Mouse (Mus musculus) embryonic facial prominence, embryonic 14.5 days (tissue): ENCODE measurements around the gene Dync1i1. TPM values are rescaled to one million over a fixed set of nuclear protein-coding genes. Genes with fewer than 3 reads are reported as not detected.

Source experiments
- ATAC-seq: fragments of 200-750 bp; cut with Nextera tagmentation; 2 replicates; pipeline ENCODE4 v1.8.0; 2017; ENCODE audit warnings: low read depth, moderate number of reproducible peaks, moderate TSS enrichment
- DNase-seq: peaks from one replicate; pipeline ENCODE4 v3.0.0-alpha.2; 2015; ENCODE audit warnings: low spot score
- H3K27ac ChIP-seq: fragments of 300-500 bp; sonication (generic); replicated peaks from 2 replicates; pipeline ENCODE4 v1.5.1; 2014; ENCODE audit warnings: low read depth, mild to moderate bottlenecking, low read length, moderate library complexity
- H3K27me3 ChIP-seq: fragments of 300-500 bp; sonication (generic); replicated peaks from 2 replicates; pipeline ENCODE4 v1.6.1; 2014; ENCODE audit warnings: low read length; ENCODE audit not compliant: control insufficient read depth, insufficient read depth
- H3K36me3 ChIP-seq: fragments of 300-500 bp; sonication (generic); 2 replicates; pipeline ENCODE4 v1.6.1; 2014; ENCODE audit warnings: low read length, mixed read lengths; ENCODE audit not compliant: control insufficient read depth, insufficient read depth
- H3K4me1 ChIP-seq: fragments of 300-500 bp; sonication (generic); 2 replicates; pipeline ENCODE4 v1.6.1; 2014; ENCODE audit warnings: antibody characterized with exemption, low read length; ENCODE audit not compliant: control insufficient read depth, insufficient read depth
- H3K4me2 ChIP-seq: fragments of 300-500 bp; sonication (generic); 2 replicates; pipeline ENCODE4 v1.6.1; 2014; ENCODE audit warnings: low read depth, mild to moderate bottlenecking, low read length, moderate library complexity, mixed read lengths
- H3K4me3 ChIP-seq: fragments of 300-500 bp; sonication (generic); 2 replicates; pipeline ENCODE4 v1.5.1; 2014; ENCODE audit warnings: low read depth, mild to moderate bottlenecking, low read length
- H3K9ac ChIP-seq: fragments of 300-500 bp; sonication (generic); 2 replicates; pipeline ENCODE4 v1.6.1; 2014; ENCODE audit warnings: low read depth, mild to moderate bottlenecking, low read length, moderate library complexity, mixed read lengths
- H3K9me3 ChIP-seq: fragments of 300-500 bp; sonication (generic); 2 replicates; pipeline ENCODE4 v1.6.1; 2016; ENCODE audit warnings: low read length; ENCODE audit not compliant: control insufficient read depth
- WGBS: fragments of 180-500 bp; shearing (Covaris S2); extraction: QIAGEN DNeasy Blood & Tissue Kit; methylation state at CpG from one replicate; pipeline ENCODE4 v1.1.7; 2014; 5-methylcytosine and 5-hydroxymethylcytosine counted together
- polyA plus RNA-seq: library from polyadenylated mRNA; unstranded; fragments of >200 nt; fragmentation: Nextera tagmentation; extraction: Ambion mirVana; gene quantifications from 2 replicates; pipeline ENCODE4 v1.2.1, GENCODE M21; 2014

The Dync1i1 gene
- polyA plus RNA-seq, 1 experiment from 2014 or later, result 14.3 TPM

DNA sequence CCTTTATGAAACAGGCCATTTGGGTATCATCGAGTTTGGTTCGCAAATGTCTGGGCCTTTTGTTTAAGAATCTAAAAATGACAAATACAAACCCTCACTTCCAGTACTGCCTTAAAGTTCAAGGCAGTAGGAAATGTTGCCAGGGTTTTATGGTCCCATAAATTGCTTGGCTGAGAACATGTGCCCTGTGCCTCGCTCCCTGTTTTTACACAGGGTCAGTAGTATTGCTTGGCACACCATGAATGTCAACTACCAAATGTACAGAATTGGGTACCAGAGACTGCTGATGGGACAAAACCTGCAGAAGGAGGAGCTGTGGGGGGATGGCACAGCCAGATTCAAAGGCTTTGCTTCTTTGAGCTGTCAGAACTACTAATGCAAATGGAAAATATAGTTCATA, 100.0 kb downstream of the Dync1i1 start:
- Histone ChIP-seq H3K27me3 (no peaks in the 10 kb centered on the region), H3K27ac (no peak overlapping the region), H3K4me2 (no peak overlapping the region), H3K9ac (no peak overlapping the region), H3K4me3 (no peak overlapping the region), H3K9me3 (no peaks in the 10 kb centered on the region), H3K4me1 (no peaks in the 10 kb centered on the region; the same call in 1 of the 2 replicates), H3K36me3 (no peaks in the 10 kb centered on the region)
- DNase-seq (no peak), ATAC-seq (no peak)
- 75% methylated on average over 3 of the region's 3 CpGs for WGBS

DNA sequence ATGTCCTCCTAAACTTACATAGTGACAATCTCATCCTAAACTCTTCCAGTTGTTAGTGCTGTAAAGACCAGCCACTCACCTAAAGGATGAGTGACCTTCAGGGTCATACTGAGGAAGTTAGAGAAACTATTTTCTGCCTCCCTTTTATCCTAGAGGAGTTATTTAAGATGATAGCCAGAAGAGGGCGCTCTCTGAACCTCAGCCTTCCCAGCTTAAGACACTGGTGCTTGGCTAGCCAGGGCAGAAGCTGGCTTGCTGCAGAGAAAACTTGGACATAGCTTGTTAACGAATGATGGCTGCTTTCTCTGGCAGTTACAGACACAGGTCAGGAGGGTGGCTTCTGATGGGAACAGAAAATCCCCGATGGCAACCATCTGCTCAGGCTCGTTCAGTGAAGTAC, 101.6 kb downstream of the Dync1i1 start:
- H3K27ac ChIP-seq, result no peak overlapping the region
- H3K27me3 ChIP-seq, result no peaks in the 10 kb centered on the region
- H3K4me2 ChIP-seq, result no peak overlapping the region
- WGBS, result 58% methylated on average over 4 of the region's 4 CpGs
- no peak overlapping the region for H3K4me3 ChIP-seq
- H3K9ac ChIP-seq, result no peak overlapping the region
- no peaks in the 10 kb centered on the region for H3K36me3 ChIP-seq
- H3K4me1 ChIP-seq, result no peaks in the 10 kb centered on the region; the same call in 1 of the 2 replicates
- ATAC-seq (no peak), DNase-seq (no peak)
- H3K9me3 ChIP-seq, result no peaks in the 10 kb centered on the region

DNA sequence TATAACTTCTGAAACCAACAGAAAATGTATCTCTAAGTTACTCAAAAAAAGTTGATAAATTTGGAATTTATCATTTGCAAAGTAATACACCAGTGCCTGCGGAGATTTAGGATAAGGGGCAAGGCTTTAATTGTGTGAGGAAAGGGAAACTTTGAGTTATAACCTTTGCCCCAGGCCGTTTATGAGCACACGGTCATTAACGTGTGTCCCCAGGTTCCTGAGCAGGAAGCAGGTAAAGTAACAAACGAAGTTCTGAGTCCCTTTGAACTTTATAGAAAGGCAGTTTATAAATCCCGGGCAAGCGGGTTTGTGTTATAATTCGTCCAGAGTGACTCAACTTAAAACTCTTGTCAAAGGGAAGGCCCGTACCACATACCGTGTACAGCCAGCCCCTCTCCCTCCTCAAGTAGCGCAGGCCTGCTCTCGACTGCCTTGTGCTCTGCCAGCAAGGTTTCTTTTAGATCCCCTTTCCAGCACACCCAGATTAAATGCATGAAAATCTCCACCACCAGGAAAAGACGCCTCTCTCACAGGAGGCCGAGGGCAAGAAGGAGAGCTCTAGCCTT, 103.1 kb downstream of the Dync1i1 start:
- no peaks in the 10 kb centered on the region for H3K9me3 ChIP-seq
- no peak overlapping the region for H3K4me3 ChIP-seq
- no peak overlapping the region for H3K9ac ChIP-seq
- no peaks in the 10 kb centered on the region for H3K36me3 ChIP-seq
- no peak overlapping the region for H3K27ac ChIP-seq
- 37% methylated on average over 14 of the region's 14 CpGs for WGBS
- H3K4me1 ChIP-seq, result no peaks in the 10 kb centered on the region; the same call in 1 of the 2 replicates
- H3K4me2 ChIP-seq, result peak overlapping the region; percentile 12; the same call in 1 of the 2 replicates
- ATAC-seq (no peak), DNase-seq (no peak)
- H3K27me3 ChIP-seq, result no peaks in the 10 kb centered on the region

DNA sequence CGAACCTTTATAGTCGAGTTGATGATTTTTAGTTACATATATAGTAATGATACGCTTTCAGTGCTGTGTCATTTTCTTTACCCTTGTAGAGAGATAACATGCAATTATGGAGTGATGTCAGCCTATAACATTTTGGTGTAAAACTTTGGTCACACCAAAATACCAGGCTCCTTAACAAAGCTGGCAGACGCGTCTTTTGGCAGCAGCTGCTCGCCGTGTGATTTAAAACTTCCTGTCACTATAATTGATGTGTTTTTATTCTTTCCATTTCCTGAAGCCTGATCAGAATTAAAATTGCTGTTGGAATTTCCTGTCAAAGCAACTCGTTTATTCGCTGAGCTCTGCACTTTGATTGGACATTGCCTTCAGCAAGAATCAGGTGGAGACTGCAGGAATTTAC, 103.7 kb downstream of the Dync1i1 start:
- no peaks in the 10 kb centered on the region for H3K27me3 ChIP-seq
- H3K9ac ChIP-seq, result no peak overlapping the region
- H3K36me3 ChIP-seq, result no peaks in the 10 kb centered on the region
- WGBS, result 33% methylated on average over 9 of the region's 9 CpGs
- peak overlapping the region; percentile 12; the same call in 1 of the 2 replicates for H3K4me2 ChIP-seq
- H3K4me1 ChIP-seq, result no peaks in the 10 kb centered on the region; the same call in 1 of the 2 replicates
- no peaks in the 10 kb centered on the region for H3K9me3 ChIP-seq
- peak; percentile 50 for DNase-seq
- H3K27ac ChIP-seq, result no peak overlapping the region
- no peak for ATAC-seq
- no peak overlapping the region for H3K4me3 ChIP-seq

DNA sequence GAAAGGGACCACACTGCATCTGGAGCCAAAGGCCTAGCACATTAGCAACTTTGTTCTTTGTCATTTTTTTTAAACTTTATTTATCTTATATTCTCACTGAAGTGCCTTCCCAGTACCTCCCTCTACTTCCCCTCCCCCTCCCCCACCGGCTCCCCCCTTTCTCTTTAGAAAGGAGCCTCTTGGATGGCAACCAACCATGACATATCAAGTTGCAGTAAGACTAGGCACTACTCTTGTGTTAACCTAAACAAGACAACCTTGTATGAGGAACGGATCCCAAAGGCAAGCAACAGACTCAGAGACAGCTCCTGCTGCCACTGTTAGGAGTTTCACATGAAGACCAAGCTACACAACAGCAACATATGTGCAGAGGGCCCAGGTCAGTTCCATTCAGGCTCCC, 105.3 kb downstream of the Dync1i1 start:
- DNase-seq, result no peak
- WGBS, result 50% methylated on average over 2 of the region's 2 CpGs

DNA sequence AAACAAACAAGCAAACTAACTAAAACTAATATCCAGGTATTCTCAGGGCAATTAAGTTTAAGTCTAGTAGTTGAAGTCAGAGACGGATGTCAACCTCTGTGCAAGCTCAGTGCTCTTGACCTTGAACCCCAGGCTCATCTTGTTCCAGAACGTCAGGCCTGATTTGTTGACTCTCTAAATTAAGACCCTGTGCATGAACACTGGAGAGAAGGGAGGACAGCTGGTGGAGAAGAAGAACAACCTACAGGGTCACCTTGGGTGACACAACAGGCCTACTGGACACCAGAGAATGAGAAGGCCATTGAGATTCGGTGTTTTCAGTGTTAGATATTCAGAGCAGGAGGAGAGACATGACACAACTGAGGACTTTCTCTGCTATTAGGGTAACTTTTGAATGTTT, 105.8 kb downstream of the Dync1i1 start:
- Histone ChIP-seq H3K9ac (no peak overlapping the region), H3K27ac (no peak overlapping the region), H3K9me3 (no peaks in the 10 kb centered on the region), H3K4me3 (no peak overlapping the region), H3K4me2 (no peak overlapping the region), H3K36me3 (no peaks in the 10 kb centered on the region), H3K27me3 (no peaks in the 10 kb centered on the region), H3K4me1 (no peaks in the 10 kb centered on the region; the same call in 1 of the 2 replicates)
- ATAC-seq (no peak), DNase-seq (no peak)
- whole genome bisulfite sequencing, result 83% methylated on average over 3 of the region's 3 CpGs

More for the DNA sequence above, 105.3 kb downstream of the Dync1i1 start:
- Histone ChIP-seq H3K4me3 (no peak overlapping the region), H3K4me2 (no peak overlapping the region), H3K27ac (no peak overlapping the region), H3K9me3 (no peaks in the 10 kb centered on the region), H3K9ac (no peak overlapping the region), H3K4me1 (no peaks in the 10 kb centered on the region; the same call in 1 of the 2 replicates), H3K36me3 (no peaks in the 10 kb centered on the region), H3K27me3 (no peaks in the 10 kb centered on the region)
- no peak for ATAC-seq

DNA sequence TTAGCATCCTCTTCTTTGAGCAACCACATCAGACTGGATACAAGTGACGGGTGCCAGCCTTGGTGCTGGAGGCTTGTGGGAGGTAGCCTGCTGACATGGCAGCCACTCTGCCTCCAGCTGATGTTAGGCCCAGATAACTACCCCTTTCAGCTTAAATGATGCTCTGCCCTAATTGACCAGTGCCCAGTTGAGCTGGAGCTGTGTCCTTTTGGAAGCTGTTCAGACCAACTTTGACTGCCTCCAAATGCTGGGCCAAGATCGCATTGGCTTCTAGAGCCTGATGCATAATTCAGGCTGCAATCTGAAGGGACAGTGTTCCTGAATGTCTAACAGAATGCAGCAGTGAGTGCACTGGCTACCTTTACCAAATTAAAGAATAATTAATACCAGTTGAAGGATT, 107.4 kb downstream of the Dync1i1 start:
- Histone ChIP-seq H3K4me2 (no peak overlapping the region), H3K36me3 (no peaks in the 10 kb centered on the region), H3K27ac (no peak overlapping the region), H3K9ac (no peak overlapping the region), H3K4me1 (no peaks in the 10 kb centered on the region; the same call in 1 of the 2 replicates), H3K27me3 (no peaks in the 10 kb centered on the region), H3K4me3 (no peak overlapping the region), H3K9me3 (no peaks in the 10 kb centered on the region)
- ATAC-seq (no peak), DNase-seq (no peak)
- WGBS, result 95% methylated on average over 2 of the region's 2 CpGs

DNA sequence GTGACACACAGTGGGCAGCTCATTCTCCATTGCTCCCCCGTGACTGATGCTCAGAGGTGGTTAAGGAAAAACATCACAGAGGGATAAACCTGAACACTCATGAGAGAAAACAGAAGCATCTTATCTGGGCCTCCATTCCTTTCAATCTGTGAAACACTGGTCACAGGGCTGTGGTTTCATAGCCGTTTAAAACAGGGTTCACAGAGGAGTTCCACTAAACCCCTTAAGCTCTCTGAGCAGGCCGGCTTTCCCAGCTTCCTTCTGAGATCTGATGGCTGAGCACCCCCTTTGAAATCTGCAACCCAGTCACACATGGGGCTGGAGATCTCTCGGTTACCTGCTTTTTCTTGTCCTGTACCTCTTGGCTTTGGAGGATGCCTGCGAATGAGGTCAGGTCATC, 117.0 kb downstream of the Dync1i1 start:
- Histone ChIP-seq H3K9ac (no peak overlapping the region), H3K4me2 (no peak overlapping the region), H3K4me1 (no peaks in the 10 kb centered on the region), H3K4me3 (no peak overlapping the region), H3K9me3 (no peaks in the 10 kb centered on the region), H3K36me3 (no peaks in the 10 kb centered on the region), H3K27ac (no peak overlapping the region), H3K27me3 (no peaks in the 10 kb centered on the region)
- 80% methylated on average over 5 of the region's 5 CpGs for WGBS
- ATAC-seq (no peak), DNase-seq (no peak)

DNA sequence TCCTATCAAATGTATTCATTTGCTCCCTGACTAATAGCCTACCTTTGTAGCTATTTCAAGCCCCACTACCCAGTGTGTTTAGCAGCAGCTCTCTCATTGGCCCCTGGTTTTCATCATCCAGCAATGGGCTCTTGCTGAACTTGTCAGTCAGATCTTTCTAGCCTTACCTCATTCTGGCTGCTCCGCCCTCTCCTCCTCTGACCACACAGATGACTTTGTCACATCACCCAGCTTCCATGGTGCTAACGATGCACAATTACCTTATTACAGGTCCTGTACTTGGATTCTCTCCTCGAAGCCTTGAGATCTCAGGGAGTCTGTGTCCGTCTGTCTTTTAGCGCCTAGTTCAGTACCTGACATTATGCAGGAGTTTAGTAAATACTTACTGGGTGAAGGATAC, 120.7 kb downstream of the Dync1i1 start:
- 97% methylated on average over 5 of the region's 5 CpGs for WGBS
- DNase-seq (no peak), ATAC-seq (no peak)
- H3K4me2 ChIP-seq, result no peak overlapping the region
- 0 out of 2 replicates have a peak, but pooled peaks cover 4% of the 10 kb centered on the region for H3K9me3 ChIP-seq
- no peaks in the 10 kb centered on the region for H3K27me3 ChIP-seq
- H3K36me3 ChIP-seq, result no peaks in the 10 kb centered on the region
- H3K9ac ChIP-seq, result no peak overlapping the region
- no peaks in the 10 kb centered on the region for H3K4me1 ChIP-seq
- no peak overlapping the region for H3K4me3 ChIP-seq
- H3K27ac ChIP-seq, result no peak overlapping the region
